Mouse (Mus musculus) midbrain, embryonic 11.5 days (tissue): Measurements from ENCODE around the gene Cntrob. TPM values are rescaled to one million over a fixed set of nuclear protein-coding genes. Genes with fewer than 3 reads are reported as not detected.

Experiments
- ATAC-seq: fragments of 200-750 bp; cut with Nextera tagmentation; 2 replicates; pipeline ENCODE4 v1.8.0; 2017; ENCODE audit warnings: moderate TSS enrichment, moderate library complexity; ENCODE audit not compliant: low FRiP score
- DNase-seq: peaks from one replicate; pipeline ENCODE4 v3.0.0; 2015; ENCODE audit warnings: low spot score; ENCODE audit errors: missing footprints
- H3K27ac ChIP-seq: fragments of 300-500 bp; sonication (generic); 2 replicates; pipeline ENCODE4 v1.5.1; 2014; ENCODE audit warnings: low read depth, low read length
- H3K27me3 ChIP-seq: fragments of 300-500 bp; sonication (generic); 2 replicates; pipeline ENCODE4 v1.6.1; 2014; ENCODE audit warnings: mild to moderate bottlenecking, low read length, moderate library complexity, mixed read lengths; ENCODE audit not compliant: control insufficient read depth, insufficient read depth
- H3K36me3 ChIP-seq: fragments of 300-500 bp; sonication (generic); 2 replicates; pipeline ENCODE4 v1.6.1; 2014; ENCODE audit warnings: mild to moderate bottlenecking, low read length, moderate library complexity, mixed read lengths; ENCODE audit not compliant: control insufficient read depth, insufficient read depth
- H3K4me1 ChIP-seq: fragments of 300-500 bp; sonication (generic); 2 replicates; pipeline ENCODE4 v1.6.1; 2014; ENCODE audit warnings: low read length; ENCODE audit not compliant: control insufficient read depth, insufficient read depth
- H3K4me2 ChIP-seq: fragments of 300-500 bp; sonication (generic); 2 replicates; pipeline ENCODE4 v1.6.1; 2014; ENCODE audit warnings: mild to moderate bottlenecking, moderate library complexity
- H3K4me3 ChIP-seq: fragments of 300-500 bp; sonication (generic); 2 replicates; pipeline ENCODE4 v1.5.1; 2014; ENCODE audit warnings: low read depth, low read length
- H3K9ac ChIP-seq: fragments of 300-500 bp; sonication (generic); 2 replicates; pipeline ENCODE4 v1.6.1; 2014; ENCODE audit warnings: low read length
- H3K9me3 ChIP-seq: fragments of 300-500 bp; sonication (generic); 2 replicates; pipeline ENCODE4 v1.6.1; 2016; ENCODE audit warnings: low read length; ENCODE audit not compliant: control insufficient read depth
- WGBS: fragments of 180-500 bp; shearing (Covaris S2); extraction: QIAGEN DNeasy Blood & Tissue Kit; methylation state at CpG from one replicate; pipeline ENCODE4 v1.1.7; 2014; 5-methylcytosine and 5-hydroxymethylcytosine counted together
- polyA plus RNA-seq: library from polyadenylated mRNA; unstranded; fragments of >200 nt; fragmentation: Nextera tagmentation; extraction: Ambion mirVana; gene quantifications from 2 replicates; pipeline ENCODE4 v1.2.1, GENCODE M21; 2014

Gene Cntrob
- polyA plus RNA-seq, 1 experiment from 2014 or later: 28.3 TPM

- ATAC-seq (no peak), DNase-seq (no peak)
- Histone ChIP-seq H3K27ac (no peak overlapping the region), H3K27me3 (no peaks in the 10 kb centered on the region), H3K4me1 (no peaks in the 10 kb centered on the region), H3K9ac (no peak overlapping the region), H3K9me3 (no peaks in the 10 kb centered on the region), H3K36me3 (peaks cover 3% of the 10 kb centered on the region; the same call in 1 of the 2 replicates), H3K4me3 (no peak overlapping the region), H3K4me2 (no peak overlapping the region)
- WGBS: 86% methylated on average over 2 of the region's 2 CpGs
Observed at GRCm38 (mm10) chr11:69297799-69298198, 25.8 kb downstream of the Cntrob start.

- Histone ChIP-seq H3K9ac (no peak overlapping the region), H3K9me3 (no peaks in the 10 kb centered on the region), H3K27me3 (no peaks in the 10 kb centered on the region), H3K4me2 (no peak overlapping the region), H3K4me3 (no peak overlapping the region), H3K4me1 (no peaks in the 10 kb centered on the region), H3K36me3 (no peaks in the 10 kb centered on the region), H3K27ac (no peak overlapping the region)
- ATAC-seq: no peak
- WGBS: 91% methylated on average over 3 of the region's 3 CpGs
- no peak for DNase-seq
Observed at GRCm38 (mm10) chr11:69295286-69295685, 28.3 kb downstream of the Cntrob start.

- no peaks in the 10 kb centered on the region for H3K27me3 ChIP-seq
- no peaks in the 10 kb centered on the region for H3K9me3 ChIP-seq
- H3K4me2 ChIP-seq: no peak overlapping the region
- H3K4me3 ChIP-seq: no peak overlapping the region
- H3K27ac ChIP-seq: no peak overlapping the region
- WGBS: 92% methylated on average over 5 of the region's 5 CpGs
- DNase-seq (no peak), ATAC-seq (no peak)
- H3K36me3 ChIP-seq: no peaks in the 10 kb centered on the region
- no peaks in the 10 kb centered on the region for H3K4me1 ChIP-seq
- no peak overlapping the region for H3K9ac ChIP-seq
Observed at GRCm38 (mm10) chr11:69291111-69291510, 32.5 kb downstream of the Cntrob start.

- no peak for ATAC-seq
- WGBS: 60% methylated on average over 5 of the region's 5 CpGs
- H3K36me3 ChIP-seq: no peaks in the 10 kb centered on the region
Observed at GRCm38 (mm10) chr11:69277267-69277666, 46.3 kb downstream of the Cntrob start.

GRCm38 (mm10) chr11:69276081-69276480 is 47.5 kb downstream of the Cntrob start:
- no peak overlapping the region for H3K9ac ChIP-seq
- H3K9me3 ChIP-seq: no peaks in the 10 kb centered on the region
- ATAC-seq: no peak
- no peak for DNase-seq
- no peaks in the 10 kb centered on the region for H3K4me1 ChIP-seq
- WGBS: 68% methylated on average over 2 of the region's 2 CpGs
- no peaks in the 10 kb centered on the region for H3K36me3 ChIP-seq
- no peak overlapping the region for H3K27ac ChIP-seq
- H3K27me3 ChIP-seq: no peaks in the 10 kb centered on the region
- H3K4me2 ChIP-seq: no peak overlapping the region
- H3K4me3 ChIP-seq: no peak overlapping the region

More at GRCm38 (mm10) chr11:69277267-69277666, 46.3 kb downstream of the Cntrob start:
- Histone ChIP-seq H3K27me3 (no peaks in the 10 kb centered on the region), H3K4me1 (no peaks in the 10 kb centered on the region), H3K27ac (no peak overlapping the region), H3K9ac (no peak overlapping the region), H3K4me3 (no peak overlapping the region), H3K9me3 (no peaks in the 10 kb centered on the region), H3K4me2 (no peak overlapping the region)
- no peak for DNase-seq

- H3K4me3 ChIP-seq: no peak overlapping the region
- WGBS: 82% methylated on average over 6 of the region's 6 CpGs
- no peaks in the 10 kb centered on the region for H3K9me3 ChIP-seq
- H3K4me1 ChIP-seq: no peaks in the 10 kb centered on the region
- H3K36me3 ChIP-seq: no peaks in the 10 kb centered on the region
- ATAC-seq (no peak), DNase-seq (no peak)
- no peak overlapping the region for H3K9ac ChIP-seq
- H3K27me3 ChIP-seq: no peaks in the 10 kb centered on the region
- no peak overlapping the region for H3K27ac ChIP-seq
- no peak overlapping the region for H3K4me2 ChIP-seq
Observed at GRCm38 (mm10) chr11:69275650-69276049, 47.9 kb downstream of the Cntrob start.

GRCm38 (mm10) chr11:69272122-69272740 is 51.3 kb downstream of the Cntrob start:
- Histone ChIP-seq H3K9ac (no peak overlapping the region), H3K36me3 (no peaks in the 10 kb centered on the region), H3K4me1 (no peaks in the 10 kb centered on the region), H3K27me3 (no peaks in the 10 kb centered on the region), H3K4me3 (no peak overlapping the region), H3K4me2 (no peak overlapping the region), H3K27ac (no peak overlapping the region), H3K9me3 (no peaks in the 10 kb centered on the region)
- WGBS: 42% methylated on average over 16 of the region's 16 CpGs
- no peak for ATAC-seq
- DNase-seq: peak; percentile 98

GRCm38 (mm10) chr11:69269575-69269974 is 54.0 kb downstream of the Cntrob start:
- H3K4me2 ChIP-seq: no peak overlapping the region
- no peak overlapping the region for H3K27ac ChIP-seq
- H3K9me3 ChIP-seq: no peaks in the 10 kb centered on the region
- H3K4me1 ChIP-seq: no peaks in the 10 kb centered on the region
- no peak overlapping the region for H3K4me3 ChIP-seq
- 24% methylated on average over 13 of the region's 13 CpGs for WGBS
- H3K36me3 ChIP-seq: no peaks in the 10 kb centered on the region
- no peak overlapping the region for H3K9ac ChIP-seq
- peak; percentile 95 for DNase-seq
- no peak for ATAC-seq
- H3K27me3 ChIP-seq: no peaks in the 10 kb centered on the region

GRCm38 (mm10) chr11:69268100-69268499 is 55.5 kb downstream of the Cntrob start:
- H3K27ac ChIP-seq: no peak overlapping the region
- no peak for ATAC-seq
- DNase-seq: no peak
- no peaks in the 10 kb centered on the region for H3K4me1 ChIP-seq
- no peaks in the 10 kb centered on the region for H3K27me3 ChIP-seq
- H3K9me3 ChIP-seq: no peaks in the 10 kb centered on the region
- no peak overlapping the region for H3K4me3 ChIP-seq
- H3K36me3 ChIP-seq: no peaks in the 10 kb centered on the region
- 88% methylated on average over 13 of the region's 13 CpGs for WGBS
- no peak overlapping the region for H3K4me2 ChIP-seq
- H3K9ac ChIP-seq: no peak overlapping the region
